Mouse (Mus musculus): Measurements from ENCODE around the gene Aox1. TPM values are rescaled to one million over a fixed set of nuclear protein-coding genes. Genes with fewer than 3 reads are reported as not detected.

Gene Aox1
- polyA plus RNA-seq, 1 experiment from 2014 or later: 0.31 TPM

DNA sequence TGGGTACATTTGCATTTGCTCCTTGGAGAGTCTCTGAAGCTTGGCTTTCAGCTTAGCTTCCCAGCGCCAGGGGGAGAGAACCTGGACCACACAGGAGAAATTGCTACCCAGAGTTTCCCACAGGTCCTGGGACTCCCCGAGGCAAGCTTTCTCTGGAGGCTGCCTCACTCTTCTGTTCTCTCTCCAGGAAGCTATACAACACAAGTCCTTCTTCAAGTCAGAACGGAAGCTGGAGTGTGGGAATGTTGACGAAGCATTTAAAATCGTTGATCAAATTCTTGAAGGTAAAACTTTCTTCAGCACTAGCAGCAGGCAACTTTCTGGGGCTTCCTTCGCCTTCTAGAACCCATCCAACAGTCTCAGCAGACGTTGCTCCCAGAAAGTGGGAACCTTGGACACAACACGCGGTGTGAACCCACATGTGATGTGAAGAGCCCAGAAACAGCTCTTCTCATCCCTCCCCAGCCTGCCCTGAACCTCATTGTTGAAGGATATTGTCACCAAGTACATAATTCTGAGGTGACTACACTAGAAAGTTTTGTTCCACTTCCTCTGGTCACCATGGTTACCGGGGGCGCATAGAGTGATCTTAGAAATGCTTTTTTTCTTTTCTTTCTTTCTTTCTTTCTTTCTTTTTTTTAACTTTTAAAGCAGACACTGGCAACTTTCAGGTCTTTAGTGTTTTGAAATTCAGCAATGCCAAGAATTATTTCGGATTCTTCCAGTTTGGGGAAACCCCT is 43.4 kb downstream of the Aox1 start:
- DNase-seq (ENCODE audit: low spot score) (no peak), ATAC-seq (ENCODE audit: low FRiP score) (no peak)
- Histone ChIP-seq H3K27ac (no peak overlapping the region), H3K27me3 (ENCODE audit: control insufficient read depth, insufficient read depth, low read length) (no peaks in the 10 kb centered on the region), H3K9ac (no peak overlapping the region), H3K4me1 (replicated peaks; ENCODE audit: control insufficient read depth, insufficient read depth, low read length) (no peaks in the 10 kb centered on the region; the same call in 1 of the 2 replicates), H3K4me2 (replicated peaks) (no peak overlapping the region), H3K9me3 (ENCODE audit: control insufficient read depth, low read length) (no peaks in the 10 kb centered on the region), H3K36me3 (replicated peaks; ENCODE audit: control insufficient read depth, insufficient read depth) (no peaks in the 10 kb centered on the region), H3K4me3 (replicated peaks; ENCODE audit: low read length) (no peak overlapping the region)
- WGBS: 80% methylated on average over 12 of the region's 12 CpGs

- Histone ChIP-seq H3K27ac (no peak overlapping the region), H3K4me2 (replicated peaks) (no peak overlapping the region), H3K9me3 (ENCODE audit: control insufficient read depth, low read length) (no peaks in the 10 kb centered on the region), H3K27me3 (ENCODE audit: control insufficient read depth, insufficient read depth, low read length) (no peaks in the 10 kb centered on the region), H3K4me3 (replicated peaks; ENCODE audit: low read length) (no peak overlapping the region), H3K36me3 (replicated peaks; ENCODE audit: control insufficient read depth, insufficient read depth) (no peaks in the 10 kb centered on the region), H3K4me1 (replicated peaks; ENCODE audit: control insufficient read depth, insufficient read depth, low read length) (no peaks in the 10 kb centered on the region; the same call in 1 of the 2 replicates), H3K9ac (no peak overlapping the region)
- DNase-seq (ENCODE audit: low spot score): no peak
- 94% methylated on average over 2 of the region's 2 CpGs for WGBS
- ATAC-seq (ENCODE audit: low FRiP score): no peak
Measured at GRCm38 (mm10) chr1:58074266-58074665, 44.5 kb downstream of the Aox1 start.

GRCm38 (mm10) chr1:58077882-58078281 is 48.2 kb downstream of the Aox1 start:
- Histone ChIP-seq H3K27me3 (ENCODE audit: control insufficient read depth, insufficient read depth, low read length) (no peaks in the 10 kb centered on the region), H3K9ac (no peak overlapping the region), H3K36me3 (replicated peaks; ENCODE audit: control insufficient read depth, insufficient read depth) (no peaks in the 10 kb centered on the region), H3K9me3 (ENCODE audit: control insufficient read depth, low read length) (no peaks in the 10 kb centered on the region), H3K4me2 (replicated peaks) (no peak overlapping the region), H3K27ac (no peak overlapping the region), H3K4me3 (replicated peaks; ENCODE audit: low read length) (no peak overlapping the region), H3K4me1 (replicated peaks; ENCODE audit: control insufficient read depth, insufficient read depth, low read length) (no peaks in the 10 kb centered on the region)
- ATAC-seq (ENCODE audit: low FRiP score) (no peak), DNase-seq (ENCODE audit: low spot score) (no peak)

DNA sequence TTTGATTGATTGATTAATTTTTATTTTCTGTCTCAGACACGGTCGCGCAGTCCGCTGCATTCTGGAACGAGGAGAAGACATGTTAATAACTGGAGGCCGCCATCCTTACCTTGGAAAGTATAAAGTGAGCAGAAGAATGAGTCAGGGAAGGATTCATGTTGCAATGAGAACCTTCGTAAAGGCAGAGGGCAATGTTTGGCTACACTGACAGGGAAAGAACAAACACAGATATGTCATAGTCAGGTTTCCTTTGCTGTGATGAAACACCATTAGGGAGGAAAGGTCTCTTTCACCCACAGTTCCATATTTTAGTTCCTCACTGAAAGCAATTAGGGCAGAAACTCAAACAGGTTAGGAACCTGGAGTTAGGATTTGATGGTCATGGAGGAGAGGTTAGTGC is 48.7 kb downstream of the Aox1 start:
- H3K36me3 ChIP-seq (replicated peaks; ENCODE audit: control insufficient read depth, insufficient read depth): no peaks in the 10 kb centered on the region
- ATAC-seq (ENCODE audit: low FRiP score): no peak
- WGBS: 88% methylated on average over 7 of the region's 7 CpGs
- no peaks in the 10 kb centered on the region for H3K4me1 ChIP-seq (replicated peaks; ENCODE audit: control insufficient read depth, insufficient read depth, low read length)
- H3K27me3 ChIP-seq (ENCODE audit: control insufficient read depth, insufficient read depth, low read length): no peaks in the 10 kb centered on the region
- H3K27ac ChIP-seq: no peak overlapping the region
- H3K4me2 ChIP-seq (replicated peaks): no peak overlapping the region
- H3K9ac ChIP-seq: no peak overlapping the region
- no peak overlapping the region for H3K4me3 ChIP-seq (replicated peaks; ENCODE audit: low read length)
- no peak for DNase-seq (ENCODE audit: low spot score)
- H3K9me3 ChIP-seq (ENCODE audit: control insufficient read depth, low read length): no peaks in the 10 kb centered on the region

- Histone ChIP-seq H3K36me3 (replicated peaks; ENCODE audit: control insufficient read depth, insufficient read depth) (no peaks in the 10 kb centered on the region), H3K4me3 (replicated peaks; ENCODE audit: low read length) (no peak overlapping the region), H3K4me1 (replicated peaks; ENCODE audit: control insufficient read depth, insufficient read depth, low read length) (no peaks in the 10 kb centered on the region), H3K9ac (no peak overlapping the region), H3K27ac (no peak overlapping the region), H3K4me2 (replicated peaks) (no peak overlapping the region), H3K27me3 (ENCODE audit: control insufficient read depth, insufficient read depth, low read length) (no peaks in the 10 kb centered on the region), H3K9me3 (ENCODE audit: control insufficient read depth, low read length) (no peaks in the 10 kb centered on the region)
- WGBS: 95% methylated on average over 5 of the region's 5 CpGs
- ATAC-seq (ENCODE audit: low FRiP score): no peak
- DNase-seq (ENCODE audit: low spot score): no peak
Measured at GRCm38 (mm10) chr1:58079689-58080088, 50.0 kb downstream of the Aox1 start.

GRCm38 (mm10) chr1:58080446-58080845 is 50.7 kb downstream of the Aox1 start:
- no peaks in the 10 kb centered on the region for H3K9me3 ChIP-seq (ENCODE audit: control insufficient read depth, low read length)
- H3K9ac ChIP-seq: no peak overlapping the region
- no peaks in the 10 kb centered on the region for H3K36me3 ChIP-seq (replicated peaks; ENCODE audit: control insufficient read depth, insufficient read depth)
- H3K27me3 ChIP-seq (ENCODE audit: control insufficient read depth, insufficient read depth, low read length): no peaks in the 10 kb centered on the region
- no peaks in the 10 kb centered on the region for H3K4me1 ChIP-seq (replicated peaks; ENCODE audit: control insufficient read depth, insufficient read depth, low read length)
- 84% methylated on average over 4 of the region's 4 CpGs for WGBS
- H3K27ac ChIP-seq: no peak overlapping the region
- no peak overlapping the region for H3K4me3 ChIP-seq (replicated peaks; ENCODE audit: low read length)
- ATAC-seq (ENCODE audit: low FRiP score) (no peak), DNase-seq (ENCODE audit: low spot score) (no peak)
- no peak overlapping the region for H3K4me2 ChIP-seq (replicated peaks)

DNA sequence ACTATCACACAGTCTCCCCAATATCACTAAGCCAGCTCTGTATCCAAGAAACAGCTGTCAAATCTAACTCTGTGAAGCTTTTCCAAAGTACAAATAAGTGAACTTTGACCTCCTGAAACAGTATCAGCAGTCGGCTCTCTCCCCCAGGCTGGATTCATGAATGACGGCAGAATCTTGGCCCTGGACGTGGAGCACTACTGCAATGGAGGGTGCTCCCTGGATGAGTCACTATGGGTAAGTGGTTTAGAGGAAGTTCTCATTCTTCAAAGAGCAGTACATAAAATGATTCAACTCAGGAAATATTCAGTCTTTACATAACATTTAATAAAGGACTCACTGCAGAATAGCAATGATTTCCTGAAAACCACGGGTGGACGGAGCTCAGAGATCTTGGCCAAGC is 51.6 kb downstream of the Aox1 start:
- Histone ChIP-seq H3K27ac (no peak overlapping the region), H3K9ac (no peak overlapping the region), H3K4me2 (replicated peaks) (no peak overlapping the region), H3K27me3 (ENCODE audit: control insufficient read depth, insufficient read depth, low read length) (no peaks in the 10 kb centered on the region), H3K36me3 (replicated peaks; ENCODE audit: control insufficient read depth, insufficient read depth) (no peaks in the 10 kb centered on the region), H3K4me1 (replicated peaks; ENCODE audit: control insufficient read depth, insufficient read depth, low read length) (no peaks in the 10 kb centered on the region), H3K4me3 (replicated peaks; ENCODE audit: low read length) (no peak overlapping the region), H3K9me3 (ENCODE audit: control insufficient read depth, low read length) (no peaks in the 10 kb centered on the region)
- no peak for ATAC-seq (ENCODE audit: low FRiP score)
- 87% methylated on average over 5 of the region's 5 CpGs for WGBS
- no peak for DNase-seq (ENCODE audit: low spot score)

DNA sequence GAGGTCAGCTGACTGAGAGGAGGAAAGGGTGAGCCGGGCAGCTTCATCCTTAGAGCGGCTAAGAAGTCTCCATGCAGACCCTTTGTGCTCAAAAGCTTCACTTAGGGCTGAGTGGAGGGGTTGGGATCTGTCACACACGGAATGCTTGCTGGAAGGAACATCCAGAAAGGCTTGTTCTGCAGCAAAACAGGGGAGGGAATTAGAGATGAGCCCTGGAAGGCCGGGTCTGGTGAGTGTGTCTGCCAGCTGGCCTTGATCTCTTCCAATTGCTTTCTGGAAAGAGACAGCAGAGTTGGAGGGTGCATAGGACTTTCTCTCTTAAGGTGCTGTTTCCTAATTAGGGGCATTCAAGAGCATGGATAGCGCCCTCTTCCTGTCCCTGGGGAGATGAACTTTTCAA is 59.6 kb downstream of the Aox1 start:
- Histone ChIP-seq H3K9ac (no peak overlapping the region), H3K27ac (no peak overlapping the region), H3K4me1 (replicated peaks; ENCODE audit: control insufficient read depth, insufficient read depth, low read length) (no peaks in the 10 kb centered on the region), H3K27me3 (ENCODE audit: control insufficient read depth, insufficient read depth, low read length) (no peaks in the 10 kb centered on the region), H3K4me2 (replicated peaks) (no peak overlapping the region), H3K9me3 (ENCODE audit: control insufficient read depth, low read length) (no peaks in the 10 kb centered on the region), H3K4me3 (replicated peaks; ENCODE audit: low read length) (no peak overlapping the region), H3K36me3 (replicated peaks; ENCODE audit: control insufficient read depth, insufficient read depth) (no peaks in the 10 kb centered on the region)
- no peak for ATAC-seq (ENCODE audit: low FRiP score)
- WGBS: 76% methylated on average over 5 of the region's 5 CpGs
- DNase-seq (ENCODE audit: low spot score): no peak

GRCm38 (mm10) chr1:58090191-58090590 is 60.5 kb downstream of the Aox1 start:
- H3K36me3 ChIP-seq (replicated peaks; ENCODE audit: control insufficient read depth, insufficient read depth): no peaks in the 10 kb centered on the region
- no peak overlapping the region for H3K9ac ChIP-seq
- WGBS: 84% methylated on average over 4 of the region's 4 CpGs
- H3K4me1 ChIP-seq (replicated peaks; ENCODE audit: control insufficient read depth, insufficient read depth, low read length): no peaks in the 10 kb centered on the region
- no peak overlapping the region for H3K4me3 ChIP-seq (replicated peaks; ENCODE audit: low read length)
- no peak overlapping the region for H3K4me2 ChIP-seq (replicated peaks)
- no peak for DNase-seq (ENCODE audit: low spot score)
- H3K27me3 ChIP-seq (ENCODE audit: control insufficient read depth, insufficient read depth, low read length): no peaks in the 10 kb centered on the region
- ATAC-seq (ENCODE audit: low FRiP score): no peak
- no peaks in the 10 kb centered on the region for H3K9me3 ChIP-seq (ENCODE audit: control insufficient read depth, low read length)
- H3K27ac ChIP-seq: no peak overlapping the region

DNA sequence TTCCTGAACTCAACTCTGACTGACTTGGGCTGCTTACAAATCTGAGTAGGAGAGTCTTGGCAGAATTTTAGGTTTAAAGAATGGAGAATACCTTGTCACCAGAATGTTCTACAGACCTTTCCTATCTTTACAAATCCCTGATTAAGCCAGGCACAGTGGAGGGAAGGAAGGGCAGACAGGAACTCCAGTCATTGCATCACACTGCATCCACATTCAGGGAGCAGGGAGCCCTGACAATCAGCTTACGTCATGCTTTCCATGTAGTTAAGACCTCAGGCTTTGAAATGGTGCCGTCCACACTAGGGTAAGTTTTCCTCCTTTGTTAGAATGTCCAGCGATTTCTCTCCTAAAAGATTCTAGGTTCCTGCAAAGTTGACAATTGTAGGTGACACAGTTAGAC is 61.5 kb downstream of the Aox1 start:
- no peak overlapping the region for H3K9ac ChIP-seq
- H3K27ac ChIP-seq: no peak overlapping the region
- 82% methylated on average over 3 of the region's 3 CpGs for WGBS
- no peaks in the 10 kb centered on the region for H3K36me3 ChIP-seq (replicated peaks; ENCODE audit: control insufficient read depth, insufficient read depth)
- H3K4me2 ChIP-seq (replicated peaks): no peak overlapping the region
- ATAC-seq (ENCODE audit: low FRiP score) (no peak), DNase-seq (ENCODE audit: low spot score) (no peak)
- H3K27me3 ChIP-seq (ENCODE audit: control insufficient read depth, insufficient read depth, low read length): no peaks in the 10 kb centered on the region
- no peaks in the 10 kb centered on the region for H3K4me1 ChIP-seq (replicated peaks; ENCODE audit: control insufficient read depth, insufficient read depth, low read length)
- no peaks in the 10 kb centered on the region for H3K9me3 ChIP-seq (ENCODE audit: control insufficient read depth, low read length)
- no peak overlapping the region for H3K4me3 ChIP-seq (replicated peaks; ENCODE audit: low read length)

Measured in hindbrain, embryonic 14.5 days (tissue).